ENCODE assay signal across 8 mouse cellular contexts in genomic region chr7:25317446-25317999, GRCm38 (mm10). TPM values are rescaled to one million over a fixed set of nuclear protein-coding genes. Genes with fewer than 3 reads are reported as not detected.
DNase-seq lines count a peak whose midpoint lies in the region; ATAC-seq lines count a peak whose summit lies in the region.

No protein-coding gene starts in this region.

- peak overlapping the region; percentile 83 for H3K27ac ChIP-seq in hindbrain, embryonic 14.5 days

- peak overlapping the region; percentile 87 for H3K9ac ChIP-seq in hindbrain, embryonic 14.5 days

- 11% methylated on average over 21 of the region's 21 CpGs for WGBS in hindbrain, embryonic 14.5 days

- H3K4me2 ChIP-seq in hindbrain, embryonic 14.5 days (replicated peaks) = peak overlapping the region; percentile 97

- H3K4me3 ChIP-seq in hindbrain, embryonic 14.5 days (replicated peaks; ENCODE audit: low read length) = peak overlapping the region; percentile 67

- no peak for ATAC-seq in hindbrain, embryonic 14.5 days (ENCODE audit: low FRiP score)

- H3K27me3 ChIP-seq in hindbrain, embryonic 14.5 days (ENCODE audit: control insufficient read depth, insufficient read depth, low read length) = peaks cover 31% of the 10 kb centered on the region

- H3K9me3 ChIP-seq in hindbrain, embryonic 14.5 days (ENCODE audit: control insufficient read depth, low read length) = no peaks in the 10 kb centered on the region

- DNase-seq in embryo, embryonic 10 days (ENCODE audit: low spot score) = peak; percentile 47
- DNase-seq in embryo, embryonic 10.5 days (ENCODE audit: low spot score) = no peak
- DNase-seq in 3134 (ENCODE audit: extremely low read depth, insufficient read length, low spot score) = peak; percentile 66
- peak; percentile 64 to 68 for DNase-seq in cerebellum, postnatal 10 days
- DNase-seq in hindbrain, embryonic 14.5 days (ENCODE audit: low spot score) = no peak
- peak; percentile 6 for DNase-seq in lung, postnatal 14 days
- no peak for DNase-seq in ovary, postnatal 10 days (ENCODE audit: low spot score)
- no peak for DNase-seq in spleen, adult 12 weeks (ENCODE audit: low spot score)

- peaks cover 34% of the 10 kb centered on the region for H3K4me1 ChIP-seq in hindbrain, embryonic 14.5 days (replicated peaks; ENCODE audit: control insufficient read depth, insufficient read depth, low read length)

- H3K36me3 ChIP-seq in hindbrain, embryonic 14.5 days (replicated peaks; ENCODE audit: control insufficient read depth, insufficient read depth) = peaks cover 9% of the 10 kb centered on the region; the same call in 1 of the 2 replicates

RNA-seq across cellular contexts. Expression of gene Megf8, which starts 0.6 kb away (rescaled TPM):
- polyA plus RNA-seq in hindbrain, embryonic 14.5 days (2014; fragmentation: Nextera tagmentation; extraction: Ambion mirVana) = 22.0 and 23.8 TPM in 2 replicates

RNA-seq across cellular contexts. Expression of gene Tmem145, which starts 11.6 kb away (rescaled TPM):
- polyA plus RNA-seq in hindbrain, embryonic 14.5 days (2014; fragmentation: Nextera tagmentation; extraction: Ambion mirVana) = 74.9 and 81.2 TPM in 2 replicates

RNA-seq across cellular contexts. Expression of gene Prr19, which starts 16.3 kb away (rescaled TPM):
- 4.2 and 5.2 TPM in 2 replicates for polyA plus RNA-seq in hindbrain, embryonic 14.5 days (2014; fragmentation: Nextera tagmentation; extraction: Ambion mirVana)

RNA-seq across cellular contexts. Expression of gene Pafah1b3, which starts 19.7 kb away (rescaled TPM):
- 523 and 576 TPM in 2 replicates for polyA plus RNA-seq in hindbrain, embryonic 14.5 days (2014; fragmentation: Nextera tagmentation; extraction: Ambion mirVana)

RNA-seq across cellular contexts. Expression of gene Cic, which starts 50.0 kb away (rescaled TPM):
- 42.5 and 47.5 TPM in 2 replicates for polyA plus RNA-seq in hindbrain, embryonic 14.5 days (2014; fragmentation: Nextera tagmentation; extraction: Ambion mirVana)

Comparison
In these comparisons a context has a peak if more than half of its experiments do, and no peak if none do; other contexts are left out.
1. DNase-seq: peak in embryo, embryonic 10 days (single experiment), 3134 (single experiment), cerebellum, postnatal 10 days (2 of 2) and lung, postnatal 14 days (single experiment); none in embryo, embryonic 10.5 days (single experiment), hindbrain, embryonic 14.5 days (single experiment), ovary, postnatal 10 days (single experiment) and spleen, adult 12 weeks (single experiment).